Mouse (Mus musculus): ENCODE results near the gene Adam1b. TPM values are rescaled to one million over a fixed set of nuclear protein-coding genes. Genes with fewer than 3 reads are reported as not detected.
A peak's percentile ranks its signal among the peaks of the same experiment; 100 is the strongest.
"Not testable (repeated sequence)": the region's sequence is repeated elsewhere in the genome, so short reads cannot be mapped to it uniquely, and the experiment has no call there.

The Adam1b gene
- polyA plus RNA-seq, 1 experiment, result not detected

DNA sequence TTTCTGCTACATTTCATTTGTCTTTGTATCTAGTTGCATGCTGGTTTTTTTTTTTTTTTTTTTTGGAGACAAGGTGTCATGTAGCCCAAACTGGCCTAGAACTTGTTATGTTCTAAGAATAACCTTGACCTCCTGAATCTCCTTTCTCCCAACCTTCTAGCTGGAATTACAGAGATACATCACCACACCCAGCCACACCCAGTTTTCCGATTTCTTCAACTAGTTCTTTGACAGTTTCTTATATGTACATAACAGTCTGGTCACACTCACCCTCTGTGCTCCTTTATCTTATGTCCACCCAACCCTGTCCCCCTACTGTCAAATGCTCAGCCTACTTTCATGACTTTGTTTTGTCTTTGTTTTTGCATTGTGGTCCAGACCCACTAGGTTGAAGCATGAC, 3.6 kb upstream of the Adam1b start:
- no peak for TF ChIP-seq CTCF (IDR thresholded peaks at IDR 0.05; ENCODE audit: extremely low read depth, insufficient read depth, low read length)
- TF ChIP-seq POLR2A (IDR thresholded peaks at IDR 0.05; ENCODE audit: extremely low read depth, insufficient read depth, low read length), result no peak
- no peak overlapping the region for H3K27ac ChIP-seq (ENCODE audit: insufficient read depth, low read length)
- no peak overlapping the region for H3K4me3 ChIP-seq (ENCODE audit: insufficient read depth, low read length)
- no peaks in the 10 kb centered on the region for H3K4me1 ChIP-seq (ENCODE audit: control insufficient read depth, insufficient read depth, low read length)

- H3K4me1 ChIP-seq (ENCODE audit: control insufficient read depth, insufficient read depth, low read length); H3K4me3 ChIP-seq (ENCODE audit: insufficient read depth, low read length); H3K27ac ChIP-seq (ENCODE audit: insufficient read depth, low read length): not testable (repeated sequence)
These were observed 1.7 kb downstream of the Adam1b start for GRCm38 (mm10) chr5:121501424-121501996.

- no peak for TF ChIP-seq POLR2A (IDR thresholded peaks at IDR 0.05; ENCODE audit: extremely low read depth, insufficient read depth, low read length)
- TF ChIP-seq CTCF (IDR thresholded peaks at IDR 0.05; ENCODE audit: extremely low read depth, insufficient read depth, low read length), result no peak
- no peak overlapping the region for H3K4me3 ChIP-seq (ENCODE audit: insufficient read depth, low read length)
- no peaks in the 10 kb centered on the region for H3K4me1 ChIP-seq (ENCODE audit: control insufficient read depth, insufficient read depth, low read length)
- H3K27ac ChIP-seq (ENCODE audit: insufficient read depth, low read length), result no peak overlapping the region
These were observed 2.5 kb downstream of the Adam1b start for GRCm38 (mm10) chr5:121500719-121501118.

GRCm38 (mm10) chr5:121493305-121493704, 9.9 kb downstream of the Adam1b start:
- TF ChIP-seq POLR2A (IDR thresholded peaks at IDR 0.05; ENCODE audit: extremely low read depth, insufficient read depth, low read length), result no peak
- Histone ChIP-seq H3K4me3 (ENCODE audit: insufficient read depth, low read length) (no peak overlapping the region), H3K27ac (ENCODE audit: insufficient read depth, low read length) (no peak overlapping the region), H3K4me1 (ENCODE audit: control insufficient read depth, insufficient read depth, low read length) (peaks cover 7% of the 10 kb centered on the region)

GRCm38 (mm10) chr5:121484801-121485200, 18.4 kb downstream of the Adam1b start:
- no peak overlapping the region for H3K27ac ChIP-seq (ENCODE audit: insufficient read depth, low read length)
- no peaks in the 10 kb centered on the region for H3K4me1 ChIP-seq (ENCODE audit: control insufficient read depth, insufficient read depth, low read length)
- no peak for TF ChIP-seq CTCF (IDR thresholded peaks at IDR 0.05; ENCODE audit: extremely low read depth, insufficient read depth, low read length)
- no peak for TF ChIP-seq POLR2A (IDR thresholded peaks at IDR 0.05; ENCODE audit: extremely low read depth, insufficient read depth, low read length)
- no peak overlapping the region for H3K4me3 ChIP-seq (ENCODE audit: insufficient read depth, low read length)

- Histone ChIP-seq H3K4me1 (ENCODE audit: control insufficient read depth, insufficient read depth, low read length) (no peaks in the 10 kb centered on the region), H3K27ac (ENCODE audit: insufficient read depth, low read length) (no peak overlapping the region), H3K4me3 (ENCODE audit: insufficient read depth, low read length) (no peak overlapping the region)
- no peak for TF ChIP-seq POLR2A (IDR thresholded peaks at IDR 0.05; ENCODE audit: extremely low read depth, insufficient read depth, low read length)
- TF ChIP-seq CTCF (IDR thresholded peaks at IDR 0.05; ENCODE audit: extremely low read depth, insufficient read depth, low read length), result 0 out of 2 replicates have a peak, but pooled peaks have one; percentile 1
These were observed 25.6 kb downstream of the Adam1b start for GRCm38 (mm10) chr5:121477680-121478079.

DNA sequence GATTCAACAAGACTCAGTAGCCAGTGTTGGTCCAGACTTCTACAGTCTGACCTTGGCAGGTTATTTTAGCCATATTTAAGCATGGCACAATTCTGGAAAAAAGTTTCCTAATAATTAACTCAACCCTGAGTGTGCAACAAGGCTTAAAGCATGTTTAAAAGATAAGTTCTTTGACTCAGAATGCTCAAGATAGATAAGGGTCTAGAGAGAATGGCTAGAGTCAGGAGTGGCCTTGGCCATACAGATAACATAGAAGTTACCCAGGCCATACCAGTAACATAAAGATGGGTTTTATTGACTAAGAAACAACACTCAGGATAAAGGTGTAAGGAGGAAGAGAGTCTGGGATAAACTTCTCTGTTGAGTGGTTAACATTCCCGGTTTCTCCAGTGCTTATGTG, 27.2 kb downstream of the Adam1b start:
- no peaks in the 10 kb centered on the region for H3K4me1 ChIP-seq (ENCODE audit: control insufficient read depth, insufficient read depth, low read length)
- H3K4me3 ChIP-seq (ENCODE audit: insufficient read depth, low read length), result no peak overlapping the region
- TF ChIP-seq POLR2A (IDR thresholded peaks at IDR 0.05; ENCODE audit: extremely low read depth, insufficient read depth, low read length) (no peak), CTCF (IDR thresholded peaks at IDR 0.05; ENCODE audit: extremely low read depth, insufficient read depth, low read length) (no peak)
- no peak overlapping the region for H3K27ac ChIP-seq (ENCODE audit: insufficient read depth, low read length)

- Histone ChIP-seq H3K4me3 (ENCODE audit: insufficient read depth, low read length) (no peak overlapping the region), H3K27ac (ENCODE audit: insufficient read depth, low read length) (no peak overlapping the region), H3K4me1 (ENCODE audit: control insufficient read depth, insufficient read depth, low read length) (no peaks in the 10 kb centered on the region)
- TF ChIP-seq POLR2A (IDR thresholded peaks at IDR 0.05; ENCODE audit: extremely low read depth, insufficient read depth, low read length), result no peak
- no peak for TF ChIP-seq CTCF (IDR thresholded peaks at IDR 0.05; ENCODE audit: extremely low read depth, insufficient read depth, low read length)
These were observed 28.6 kb downstream of the Adam1b start for GRCm38 (mm10) chr5:121474610-121475009.

- no peaks in the 10 kb centered on the region for H3K4me1 ChIP-seq (ENCODE audit: control insufficient read depth, insufficient read depth, low read length)
These were observed 30.8 kb downstream of the Adam1b start for GRCm38 (mm10) chr5:121472411-121472810.

GRCm38 (mm10) chr5:121469566-121469965, 33.7 kb downstream of the Adam1b start:
- Histone ChIP-seq H3K27ac (ENCODE audit: insufficient read depth, low read length) (no peak overlapping the region), H3K4me1 (ENCODE audit: control insufficient read depth, insufficient read depth, low read length) (no peaks in the 10 kb centered on the region), H3K4me3 (ENCODE audit: insufficient read depth, low read length) (no peak overlapping the region)
- TF ChIP-seq POLR2A (IDR thresholded peaks at IDR 0.05; ENCODE audit: extremely low read depth, insufficient read depth, low read length) (no peak), CTCF (IDR thresholded peaks at IDR 0.05; ENCODE audit: extremely low read depth, insufficient read depth, low read length) (no peak)

More at GRCm38 (mm10) chr5:121472411-121472810, 30.8 kb downstream of the Adam1b start:
- TF ChIP-seq POLR2A (IDR thresholded peaks at IDR 0.05; ENCODE audit: extremely low read depth, insufficient read depth, low read length), result no peak
- Histone ChIP-seq H3K4me3 (ENCODE audit: insufficient read depth, low read length) (no peak overlapping the region), H3K27ac (ENCODE audit: insufficient read depth, low read length) (no peak overlapping the region)
